Mouse (Mus musculus) T-cell, adult 2 months (primary cell): Measurements from ENCODE around the gene Cttn.

Experiments
- DNase-seq: peaks from one replicate; pipeline ENCODE4 v3.0.0; 2022; ENCODE audit warnings: low spot score

The Cttn gene

DNA sequence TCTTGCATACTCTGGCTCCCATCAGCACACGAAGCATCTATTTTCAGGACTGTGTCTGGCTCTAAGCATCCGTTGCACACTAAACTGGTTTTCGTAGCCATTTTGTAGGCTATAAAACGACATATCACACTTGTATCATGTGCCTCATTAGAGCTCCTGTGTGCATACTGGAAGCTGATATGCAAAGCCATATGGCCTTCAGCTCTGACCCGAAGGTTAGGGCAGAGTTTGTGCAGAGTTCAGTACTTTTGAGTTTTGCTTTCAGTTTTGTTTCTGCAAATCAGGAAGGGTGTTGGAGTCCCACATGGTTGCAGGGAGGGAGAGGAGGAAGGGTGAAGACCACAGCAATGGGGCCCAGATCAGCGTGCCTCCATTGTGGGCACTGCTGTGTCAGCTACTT is 79.1 kb downstream of the Cttn start:
- no peak for DNase-seq

DNA sequence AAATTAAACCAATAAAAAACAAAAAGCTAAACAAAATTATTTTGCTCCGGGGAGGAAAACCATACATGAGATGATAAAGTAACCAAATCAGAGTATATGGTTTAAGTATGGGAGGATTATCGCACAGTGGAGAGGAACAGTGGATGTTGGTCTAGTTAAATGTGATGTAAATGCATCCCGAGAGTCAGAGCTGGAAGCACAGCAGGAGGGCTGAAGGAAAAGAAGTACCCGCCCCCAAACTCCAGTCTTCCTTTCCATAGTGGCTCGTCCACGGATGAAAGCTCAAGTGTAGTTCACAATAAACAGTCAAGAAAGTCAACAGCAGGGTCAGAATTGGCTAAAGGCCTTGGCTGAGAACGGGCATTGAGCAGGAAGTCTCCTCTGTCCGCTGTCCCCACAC is 80.1 kb downstream of the Cttn start:
- no peak for DNase-seq

DNA sequence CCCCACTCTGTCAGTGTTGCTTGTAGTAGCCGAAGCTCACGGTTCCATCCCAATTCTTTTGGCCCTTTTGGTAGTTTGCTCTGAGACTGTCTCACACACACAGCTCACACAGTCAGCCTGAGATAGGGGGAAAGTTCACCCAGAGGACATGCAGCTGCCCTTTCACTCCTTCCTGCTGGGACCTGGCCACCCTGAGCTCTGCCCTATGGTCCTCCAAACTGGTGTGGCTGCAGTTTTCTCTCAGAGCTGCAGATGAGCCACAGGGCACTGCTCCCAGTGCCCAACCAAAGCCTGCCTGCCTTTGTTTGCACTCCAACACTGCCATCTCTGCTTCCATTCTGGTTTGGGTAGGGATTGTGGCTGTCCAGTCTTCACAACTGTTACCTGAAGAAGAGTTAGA is 81.1 kb downstream of the Cttn start:
- DNase-seq: no peak

DNA sequence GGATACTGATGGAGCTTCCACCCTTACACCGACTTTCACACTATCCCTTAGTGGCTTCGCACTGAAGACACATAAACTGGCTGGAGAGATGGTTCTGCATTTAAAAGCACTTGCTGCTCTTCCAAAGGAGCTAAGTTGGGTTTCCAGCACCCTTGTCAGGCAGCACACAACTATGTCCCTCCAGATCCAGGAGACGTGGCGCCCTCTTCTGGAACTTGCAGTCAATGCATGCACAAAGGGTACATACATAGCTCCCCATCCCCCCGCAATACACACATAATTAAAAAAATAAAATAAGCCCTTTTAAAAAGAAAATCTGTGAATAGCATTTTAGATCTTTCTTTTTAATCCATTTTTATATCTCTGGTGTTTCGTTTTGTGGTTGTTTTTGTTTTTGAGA is 83.3 kb downstream of the Cttn start:
- no peak for DNase-seq
